Mouse (Mus musculus): ENCODE data around the gene Dag1. TPM values are rescaled to one million over a fixed set of nuclear protein-coding genes. Genes with fewer than 3 reads are reported as not detected.
"Not testable (repeated sequence)": the region's sequence is repeated elsewhere in the genome, so short reads cannot be mapped to it uniquely, and the experiment has no call there.

The Dag1 gene
- polyA plus RNA-seq, 1 experiment = 17.2 TPM

- H3K27ac ChIP-seq (ENCODE audit: control insufficient read depth, insufficient read depth, low read depth, low read length) = no peak overlapping the region
- no peaks in the 10 kb centered on the region for H3K36me3 ChIP-seq (ENCODE audit: control insufficient read depth, insufficient read depth, low read length)
- H3K4me1 ChIP-seq (ENCODE audit: control insufficient read depth, insufficient read depth, low read length) = peaks cover 19% of the 10 kb centered on the region
- H3K4me3 ChIP-seq (ENCODE audit: control insufficient read depth, low read depth, low read length) = no peak overlapping the region
- TF ChIP-seq CTCF (IDR thresholded peaks at IDR 0.05; ENCODE audit: control insufficient read depth, insufficient read depth, insufficient replicate concordance, low read depth, low read length) (no peak), POLR2A (IDR thresholded peaks at IDR 0.05; ENCODE audit: control insufficient read depth, low read depth, low read length) (no peak)
- H3K27me3 ChIP-seq (ENCODE audit: control insufficient read depth, insufficient read depth, low read length) = no peaks in the 10 kb centered on the region
Observed at GRCm38 (mm10) chr9:108198621-108199020, 65.1 kb downstream of the Dag1 start.

- no peak overlapping the region for H3K4me3 ChIP-seq (ENCODE audit: control insufficient read depth, low read depth, low read length)
- no peak overlapping the region for H3K27ac ChIP-seq (ENCODE audit: control insufficient read depth, insufficient read depth, low read depth, low read length)
- peaks cover 19% of the 10 kb centered on the region for H3K4me1 ChIP-seq (ENCODE audit: control insufficient read depth, insufficient read depth, low read length)
- H3K36me3 ChIP-seq (ENCODE audit: control insufficient read depth, insufficient read depth, low read length) = no peaks in the 10 kb centered on the region
- no peaks in the 10 kb centered on the region for H3K27me3 ChIP-seq (ENCODE audit: control insufficient read depth, insufficient read depth, low read length)
- no peak for TF ChIP-seq CTCF (IDR thresholded peaks at IDR 0.05; ENCODE audit: control insufficient read depth, insufficient read depth, insufficient replicate concordance, low read depth, low read length)
- TF ChIP-seq POLR2A (IDR thresholded peaks at IDR 0.05; ENCODE audit: control insufficient read depth, low read depth, low read length) = no peak
Observed at GRCm38 (mm10) chr9:108196920-108197677, 66.7 kb downstream of the Dag1 start.

DNA sequence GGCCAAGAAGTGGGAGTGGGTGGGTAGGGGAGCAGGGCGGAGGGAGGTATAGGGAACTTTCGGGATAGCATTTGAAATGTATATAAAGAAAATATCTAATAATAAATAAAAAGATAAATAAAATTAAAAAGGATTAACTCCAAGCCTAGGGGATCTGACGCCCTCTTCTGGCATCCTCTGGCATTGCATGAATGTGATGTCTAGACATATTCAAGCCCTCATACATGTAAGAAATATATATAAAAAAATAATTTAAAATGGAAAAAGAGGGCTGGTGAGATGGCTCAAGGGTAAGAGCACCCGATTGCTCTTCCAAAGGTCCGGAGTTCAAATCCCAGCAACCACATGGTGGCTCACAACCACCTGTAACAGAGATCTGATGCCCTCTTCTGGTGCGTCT is 67.5 kb downstream of the Dag1 start:
- H3K27me3 ChIP-seq (ENCODE audit: control insufficient read depth, insufficient read depth, low read length); H3K4me3 ChIP-seq (ENCODE audit: control insufficient read depth, low read depth, low read length); H3K27ac ChIP-seq (ENCODE audit: control insufficient read depth, insufficient read depth, low read depth, low read length); H3K36me3 ChIP-seq (ENCODE audit: control insufficient read depth, insufficient read depth, low read length): not testable (repeated sequence)
- H3K4me1 ChIP-seq (ENCODE audit: control insufficient read depth, insufficient read depth, low read length) = peaks cover 16% of the 10 kb centered on the region

DNA sequence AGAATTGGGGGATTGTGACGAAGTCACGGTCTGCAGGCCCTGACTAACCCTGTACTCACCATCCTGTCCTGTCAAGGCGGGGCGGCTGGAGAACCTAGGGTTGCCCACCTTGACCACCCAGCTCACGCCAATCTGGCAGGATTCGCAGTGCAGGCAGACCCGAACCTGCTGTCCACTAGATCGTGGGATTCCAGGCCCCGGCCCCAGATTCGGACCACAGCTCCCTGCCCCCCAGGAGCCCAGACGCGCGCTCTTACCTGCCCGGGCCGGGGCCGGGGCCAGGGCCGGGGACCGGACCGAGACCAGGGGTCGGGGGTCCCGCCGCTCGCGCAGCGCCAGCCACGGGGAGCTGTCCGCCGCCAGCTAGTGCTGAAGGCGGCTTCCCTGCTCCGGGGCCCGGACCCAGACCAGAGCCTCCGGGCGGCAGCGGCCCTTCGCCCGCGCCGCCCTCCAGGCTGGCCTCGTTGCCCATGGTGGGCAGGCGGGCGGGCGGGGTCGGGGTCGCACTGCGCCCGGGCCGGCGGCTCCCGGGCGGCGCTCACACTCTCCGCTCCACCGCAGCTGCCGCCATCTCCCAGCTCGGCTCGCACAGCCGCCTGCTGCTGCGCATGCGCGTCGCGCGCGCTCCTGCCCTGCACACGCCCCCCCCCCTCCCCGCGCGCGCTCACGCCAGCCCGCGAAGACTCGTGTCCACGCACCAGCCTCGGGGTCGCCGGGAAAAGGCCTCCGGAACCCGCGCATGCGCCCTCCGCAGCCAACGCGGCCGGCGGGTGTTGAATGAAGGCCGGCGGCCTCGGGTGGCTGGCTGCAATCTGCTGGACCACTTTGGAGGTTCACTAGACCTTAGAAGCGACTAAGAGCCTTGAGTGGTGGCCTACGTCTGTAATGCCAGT is 73.7 kb downstream of the Dag1 start, which contains the start of gene Bsn:
Gene Bsn (minus strand): TSS at position 598 of the 893 bp plus-strand sequence.
- H3K4me3 ChIP-seq (ENCODE audit: control insufficient read depth, low read depth, low read length) = peak within 1 kb of the TSS; percentile 91
- H3K27me3 ChIP-seq (ENCODE audit: control insufficient read depth, insufficient read depth, low read length) = no peaks in the 10 kb centered on the region
- peak within 1 kb of the TSS; percentile 82 for H3K27ac ChIP-seq (ENCODE audit: control insufficient read depth, insufficient read depth, low read depth, low read length)
- H3K36me3 ChIP-seq (ENCODE audit: control insufficient read depth, insufficient read depth, low read length) = no peaks in the 10 kb centered on the region
- TF ChIP-seq CTCF (IDR thresholded peaks at IDR 0.05; ENCODE audit: control insufficient read depth, insufficient read depth, insufficient replicate concordance, low read depth, low read length) = no peak
- peak; percentile 77; the same call in 1 of the 2 replicates for TF ChIP-seq POLR2A (IDR thresholded peaks at IDR 0.05; ENCODE audit: control insufficient read depth, low read depth, low read length)
- peaks cover 4% of the 10 kb centered on the region for H3K4me1 ChIP-seq (ENCODE audit: control insufficient read depth, insufficient read depth, low read length)

DNA sequence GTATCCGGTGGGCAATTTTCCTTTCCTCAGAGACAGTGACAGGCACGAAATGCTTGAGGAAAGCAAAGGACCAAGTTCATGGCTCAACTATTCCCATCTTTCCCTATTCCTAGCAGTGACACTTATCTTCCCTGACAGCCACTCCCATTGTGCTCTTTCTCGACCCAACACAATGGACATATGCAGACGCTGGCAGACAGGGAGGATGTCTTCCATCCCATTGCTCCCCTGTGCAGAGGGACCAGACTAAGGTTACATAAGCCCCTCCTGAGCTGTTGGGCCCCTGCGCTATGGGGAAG is 74.3 kb downstream of the Dag1 start:
- Histone ChIP-seq H3K4me3 (ENCODE audit: control insufficient read depth, low read depth, low read length) (peak overlapping the region; percentile 91), H3K27me3 (ENCODE audit: control insufficient read depth, insufficient read depth, low read length) (no peaks in the 10 kb centered on the region), H3K4me1 (ENCODE audit: control insufficient read depth, insufficient read depth, low read length) (peaks cover 4% of the 10 kb centered on the region), H3K27ac (ENCODE audit: control insufficient read depth, insufficient read depth, low read depth, low read length) (peak overlapping the region; percentile 45), H3K36me3 (ENCODE audit: control insufficient read depth, insufficient read depth, low read length) (no peaks in the 10 kb centered on the region)
- no peak for TF ChIP-seq CTCF (IDR thresholded peaks at IDR 0.05; ENCODE audit: control insufficient read depth, insufficient read depth, insufficient replicate concordance, low read depth, low read length)
- no peak for TF ChIP-seq POLR2A (IDR thresholded peaks at IDR 0.05; ENCODE audit: control insufficient read depth, low read depth, low read length)

GRCm38 (mm10) chr9:108189023-108189422 is 74.7 kb downstream of the Dag1 start:
- H3K4me3 ChIP-seq (ENCODE audit: control insufficient read depth, low read depth, low read length) = peak overlapping the region; percentile 91
- H3K27me3 ChIP-seq (ENCODE audit: control insufficient read depth, insufficient read depth, low read length) = no peaks in the 10 kb centered on the region
- peak overlapping the region; percentile 45; the same call in 1 of the 2 replicates for H3K27ac ChIP-seq (ENCODE audit: control insufficient read depth, insufficient read depth, low read depth, low read length)
- no peak for TF ChIP-seq CTCF (IDR thresholded peaks at IDR 0.05; ENCODE audit: control insufficient read depth, insufficient read depth, insufficient replicate concordance, low read depth, low read length)
- no peak for TF ChIP-seq POLR2A (IDR thresholded peaks at IDR 0.05; ENCODE audit: control insufficient read depth, low read depth, low read length)
- no peaks in the 10 kb centered on the region for H3K36me3 ChIP-seq (ENCODE audit: control insufficient read depth, insufficient read depth, low read length)
- H3K4me1 ChIP-seq (ENCODE audit: control insufficient read depth, insufficient read depth, low read length) = peaks cover 7% of the 10 kb centered on the region

- Histone ChIP-seq H3K4me1 (ENCODE audit: control insufficient read depth, insufficient read depth, low read length) (peaks cover 11% of the 10 kb centered on the region), H3K27me3 (ENCODE audit: control insufficient read depth, insufficient read depth, low read length) (no peaks in the 10 kb centered on the region), H3K36me3 (ENCODE audit: control insufficient read depth, insufficient read depth, low read length) (no peaks in the 10 kb centered on the region), H3K27ac (ENCODE audit: control insufficient read depth, insufficient read depth, low read depth, low read length) (no peak overlapping the region), H3K4me3 (ENCODE audit: control insufficient read depth, low read depth, low read length) (peak overlapping the region; percentile 91)
- TF ChIP-seq CTCF (IDR thresholded peaks at IDR 0.05; ENCODE audit: control insufficient read depth, insufficient read depth, insufficient replicate concordance, low read depth, low read length) = no peak
- TF ChIP-seq POLR2A (IDR thresholded peaks at IDR 0.05; ENCODE audit: control insufficient read depth, low read depth, low read length) = no peak
Observed at GRCm38 (mm10) chr9:108188511-108188910, 75.2 kb downstream of the Dag1 start.

Data from testis, adult 2 months (tissue).